Mouse (Mus musculus) spleen, postnatal 36 days (tissue): ENCODE measurements around the gene Olfr1234.

Source experiments
- DNase-seq, 2 experiments: peaks; one replicate each; pipeline ENCODE4 v3.0.0; 2022; ENCODE audit warnings: low spot score in 2 of 2, mixed read lengths in 1 of 2

The Olfr1234 gene

DNA sequence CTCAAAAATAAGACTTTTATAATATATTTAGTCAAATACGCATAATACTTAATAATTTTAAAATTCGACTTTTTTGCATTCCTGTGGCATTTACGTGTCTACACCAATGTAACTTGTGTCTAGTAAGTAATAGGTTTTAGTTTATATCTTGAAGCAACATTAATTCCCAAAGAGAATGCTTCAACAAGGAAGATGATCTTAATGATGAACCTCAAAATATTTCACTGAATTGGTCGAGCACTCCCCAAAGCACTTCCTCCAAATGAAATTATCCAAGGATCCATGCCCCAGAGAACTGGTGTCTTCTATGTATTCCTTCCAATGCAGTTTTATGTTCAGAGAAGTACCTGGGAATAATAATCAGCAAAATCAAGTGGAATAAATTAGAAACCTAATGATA is at the start of gene Olfr1234:
Gene Olfr1234, minus strand, starts transcription at position 101 of the 400 bp plus-strand sequence.
- DNase-seq: no peak

- DNase-seq: no peak
These were observed 44.9 kb upstream of the Olfr1234 start, which contains the start of gene Olfr1238 for GRCm38 (mm10) chr2:89409576-89409975. Olfr1238 (minus strand) TSS chr2:89409676.

DNA sequence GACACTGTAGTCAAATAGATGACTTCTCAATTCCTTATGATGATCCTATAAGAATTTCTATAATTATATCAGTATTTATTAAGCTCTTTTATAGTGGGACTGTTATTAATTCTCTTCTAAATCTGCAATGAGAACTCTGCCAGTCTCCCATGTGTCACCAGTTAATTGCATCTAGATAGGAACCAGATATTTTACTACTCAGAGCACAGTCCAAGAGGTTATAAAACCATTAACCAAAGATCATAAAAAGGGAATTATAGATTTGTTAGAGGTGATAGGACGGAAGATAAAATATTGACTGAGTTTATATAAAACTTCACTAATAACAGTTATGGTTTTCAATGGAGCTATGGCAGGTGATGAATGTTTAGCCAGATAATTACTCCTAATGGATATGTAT is 36.2 kb upstream of the Olfr1234 start:
- no peak for DNase-seq

GRCm38 (mm10) chr2:89342298-89342697 is 22.4 kb downstream of the Olfr1234 start, which contains the start of gene Olfr1233:
Olfr1233 (minus strand) TSS chr2:89342398.
- DNase-seq: no peak

DNA sequence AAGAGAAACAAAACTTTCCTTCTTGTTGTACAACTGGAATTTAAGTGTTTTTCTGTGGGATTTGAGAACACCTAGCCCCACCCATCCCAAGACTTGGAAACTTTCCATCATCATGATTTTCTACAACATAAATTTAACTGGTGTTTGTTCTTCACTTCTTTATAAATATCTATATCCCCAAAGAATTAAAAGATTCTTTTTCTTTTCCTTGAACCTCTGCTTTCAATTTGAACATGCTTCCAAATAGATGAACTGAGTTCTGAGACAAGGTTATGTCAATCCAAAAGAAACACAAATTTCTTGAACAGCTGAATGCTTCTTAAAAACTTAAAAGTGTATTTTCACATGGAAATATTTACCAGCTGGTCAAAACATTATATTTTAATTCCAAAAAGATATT is 35.1 kb downstream of the Olfr1234 start, which contains the start of gene Olfr1232:
Gene Olfr1232, minus strand, starts transcription at position 101 of the 400 bp plus-strand sequence.
- no peak for DNase-seq
